Comparison of ENCODE assay signal across 21 mouse cellular contexts in genomic region chr9:43027757-43028156, GRCm38 (mm10).
"Had no signal": no experiment of that assay in that cellular context is flagged by ENCODE, and none has a peak within 500 bp of the region (broad histone marks: within the 10 kb centered on the region; RNA-seq: fewer than 3 reads in every experiment).

No protein-coding gene starts in this region.

- ATAC-seq: lung, postnatal 0 days; midbrain, embryonic 15.5 days had no signal

- H3K4me3 ChIP-seq: limb, embryonic 12.5 days; limb, embryonic 15.5 days; liver, embryonic 15.5 days; midbrain, embryonic 12.5 days; midbrain, embryonic 15.5 days; neural tube, embryonic 12.5 days; neural tube, embryonic 15.5 days had no signal

- H3K9ac ChIP-seq: limb, embryonic 12.5 days; limb, embryonic 15.5 days; liver, embryonic 15.5 days; midbrain, embryonic 12.5 days; midbrain, embryonic 15.5 days; neural tube, embryonic 12.5 days; neural tube, embryonic 15.5 days had no signal

- H3K4me2 ChIP-seq: limb, embryonic 12.5 days; limb, embryonic 15.5 days; liver, embryonic 11.5 days; liver, embryonic 15.5 days; midbrain, embryonic 12.5 days; midbrain, embryonic 15.5 days; neural tube, embryonic 12.5 days; neural tube, embryonic 15.5 days had no signal

- H3K9me3 ChIP-seq: limb, embryonic 12.5 days; limb, embryonic 15.5 days; liver, embryonic 15.5 days; midbrain, embryonic 12.5 days; midbrain, embryonic 15.5 days; neural tube, embryonic 12.5 days; neural tube, embryonic 15.5 days had no signal

- H3K27me3 ChIP-seq: limb, embryonic 12.5 days; limb, embryonic 15.5 days; liver, embryonic 15.5 days; midbrain, embryonic 12.5 days; midbrain, embryonic 15.5 days; neural tube, embryonic 12.5 days; neural tube, embryonic 15.5 days had no signal

- H3K36me3 ChIP-seq: midbrain, embryonic 15.5 days had no signal

- DNase-seq: kidney, adult 18-20 months; kidney, adult 9 months; kidney, postnatal 14 days; kidney, postnatal 4 days; left cerebral cortex, postnatal 4 days; lung, adult 18-20 months; right cerebral cortex, adult 18-20 months; right cerebral cortex, postnatal 14 days; right cerebral cortex, postnatal 4 days; thymus, adult 18-20 months; thymus, postnatal 36 days had no signal

- H3K27ac ChIP-seq: limb, embryonic 12.5 days; limb, embryonic 15.5 days; liver, embryonic 15.5 days; macrophage; midbrain, embryonic 12.5 days; midbrain, embryonic 15.5 days; neural tube, embryonic 12.5 days; neural tube, embryonic 15.5 days had no signal

- H3K4me1 ChIP-seq: limb, embryonic 15.5 days; liver, embryonic 15.5 days; midbrain, embryonic 12.5 days; midbrain, embryonic 15.5 days; neural tube, embryonic 12.5 days; neural tube, embryonic 15.5 days had no signal
